Mouse (Mus musculus) forebrain, embryonic 13.5 days (tissue): ENCODE measurements around the gene Isoc2a. TPM values are rescaled to one million over a fixed set of nuclear protein-coding genes. Genes with fewer than 3 reads are reported as not detected.
A peak's percentile ranks its signal among the peaks of the same experiment; 100 is the strongest.

Source experiments
- ATAC-seq: fragments of 200-750 bp; cut with Nextera tagmentation; 2 replicates; pipeline ENCODE4 v1.8.0; 2017
- H3K27ac ChIP-seq: fragments of 300-500 bp; sonication (generic); 2 replicates; pipeline ENCODE4 v1.5.1; 2015; ENCODE audit warnings: inconsistent platforms, mild to moderate bottlenecking, moderate library complexity
- H3K27me3 ChIP-seq: fragments of 300-500 bp; sonication (generic); 2 replicates; pipeline ENCODE4 v1.6.1; 2015; ENCODE audit warnings: mild to moderate bottlenecking, inconsistent platforms
- H3K36me3 ChIP-seq: fragments of 300-500 bp; sonication (generic); 2 replicates; pipeline ENCODE4 v1.6.1; 2015; ENCODE audit warnings: mild to moderate bottlenecking, inconsistent platforms; ENCODE audit not compliant: poor library complexity, severe bottlenecking
- H3K4me1 ChIP-seq: fragments of 300-500 bp; sonication (generic); 2 replicates; pipeline ENCODE4 v1.6.1; 2015; ENCODE audit warnings: inconsistent platforms
- H3K4me2 ChIP-seq: fragments of 300-500 bp; sonication (generic); 2 replicates; pipeline ENCODE4 v1.6.1; 2015; ENCODE audit warnings: inconsistent platforms, mild to moderate bottlenecking, moderate library complexity
- H3K4me3 ChIP-seq: fragments of 300-500 bp; sonication (generic); 2 replicates; pipeline ENCODE4 v1.5.1; 2015; ENCODE audit warnings: mild to moderate bottlenecking, inconsistent platforms
- H3K9ac ChIP-seq: fragments of 300-500 bp; sonication (generic); 2 replicates; pipeline ENCODE4 v1.6.1; 2015; ENCODE audit warnings: mild to moderate bottlenecking, inconsistent platforms
- H3K9me3 ChIP-seq: fragments of 300-500 bp; sonication (generic); replicated peaks from 2 replicates; pipeline ENCODE4 v1.6.1; 2016; ENCODE audit warnings: inconsistent platforms
- WGBS: fragments of 180-500 bp; shearing (Covaris S2); methylation state at CpG from one replicate; pipeline ENCODE4 v1.1.7; 2015; 5-methylcytosine and 5-hydroxymethylcytosine counted together
- polyA plus RNA-seq: library from polyadenylated mRNA; unstranded; fragments of >200 nt; fragmentation: Nextera tagmentation; extraction: Ambion mirVana; gene quantifications from 2 replicates; pipeline ENCODE4 v1.2.1, GENCODE M21; 2015

The Isoc2a gene
- polyA plus RNA-seq, 1 experiment from 2014 or later, result 0.77 TPM

GRCm38 (mm10) chr7:4901171-4901570, 24.2 kb downstream of the Isoc2a start:
- Histone ChIP-seq H3K27me3 (peaks cover 15% of the 10 kb centered on the region; the same call in 1 of the 2 replicates), H3K27ac (no peak overlapping the region), H3K4me1 (peaks cover 11% of the 10 kb centered on the region), H3K36me3 (no peaks in the 10 kb centered on the region), H3K9me3 (no peaks in the 10 kb centered on the region), H3K4me3 (no peak overlapping the region), H3K9ac (no peak overlapping the region), H3K4me2 (no peak overlapping the region)
- no peak for ATAC-seq
- WGBS, result 49% methylated on average over 8 of the region's 8 CpGs

GRCm38 (mm10) chr7:4902404-4902803, 25.5 kb downstream of the Isoc2a start:
- peaks cover 20% of the 10 kb centered on the region for H3K4me1 ChIP-seq
- H3K36me3 ChIP-seq, result no peaks in the 10 kb centered on the region
- no peak overlapping the region for H3K9ac ChIP-seq
- ATAC-seq, result no peak
- WGBS, result 55% methylated on average over 9 of the region's 9 CpGs
- peaks cover 15% of the 10 kb centered on the region; the same call in 1 of the 2 replicates for H3K27me3 ChIP-seq
- H3K4me2 ChIP-seq, result no peak overlapping the region
- no peaks in the 10 kb centered on the region for H3K9me3 ChIP-seq
- no peak overlapping the region for H3K4me3 ChIP-seq
- no peak overlapping the region for H3K27ac ChIP-seq

GRCm38 (mm10) chr7:4906466-4906950, 29.6 kb downstream of the Isoc2a start, which contains the start of gene Gm36210:
Gm36210 (minus strand) TSS chr7:4906516.
- 0 out of 2 replicates have a peak within 1 kb of the TSS, but pooled peaks have one; percentile 9 for H3K9ac ChIP-seq

DNA sequence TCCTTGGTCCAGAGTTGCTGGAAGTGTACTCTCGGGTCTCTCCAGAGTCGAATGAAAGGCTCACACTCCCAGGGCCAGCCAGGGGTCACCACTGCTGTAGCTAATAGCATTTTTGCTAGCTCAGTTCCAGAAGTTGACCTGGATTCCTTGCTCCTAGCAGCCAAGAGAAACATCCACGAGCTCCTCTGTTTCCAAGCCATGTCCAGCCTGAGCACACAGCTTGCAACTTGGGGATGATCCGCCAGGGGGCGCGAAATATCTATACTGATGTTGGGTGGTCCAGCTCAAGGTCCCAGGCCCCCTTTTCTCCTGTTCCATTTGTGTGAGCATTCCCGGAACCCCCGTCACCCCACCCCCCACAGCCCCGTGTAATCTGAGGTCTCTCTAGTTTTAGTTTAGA, 34.6 kb downstream of the Isoc2a start:
- no peak for ATAC-seq
- no peak overlapping the region for H3K4me3 ChIP-seq
- 31% methylated on average over 9 of the region's 9 CpGs for WGBS
- H3K4me2 ChIP-seq, result no peak overlapping the region
- H3K27me3 ChIP-seq, result no peaks in the 10 kb centered on the region
- H3K9me3 ChIP-seq, result no peaks in the 10 kb centered on the region
- peaks cover 20% of the 10 kb centered on the region for H3K4me1 ChIP-seq
- no peaks in the 10 kb centered on the region for H3K36me3 ChIP-seq
- no peak overlapping the region for H3K9ac ChIP-seq
- no peak overlapping the region for H3K27ac ChIP-seq

More at GRCm38 (mm10) chr7:4906466-4906950, 29.6 kb downstream of the Isoc2a start, which contains the start of gene Gm36210:
- Histone ChIP-seq H3K4me3 (no peak within 1 kb of the TSS), H3K27ac (no peak within 1 kb of the TSS), H3K36me3 (no peaks in the 10 kb centered on the region), H3K9me3 (no peaks in the 10 kb centered on the region), H3K4me1 (peaks cover 10% of the 10 kb centered on the region), H3K27me3 (no peaks in the 10 kb centered on the region), H3K4me2 (no peak within 1 kb of the TSS)
- no peak for ATAC-seq
- 7% methylated on average over 10 of the region's 10 CpGs for WGBS

GRCm38 (mm10) chr7:4912248-4912647, 35.3 kb downstream of the Isoc2a start:
- Histone ChIP-seq H3K27ac (no peak overlapping the region), H3K9me3 (no peaks in the 10 kb centered on the region), H3K27me3 (no peaks in the 10 kb centered on the region), H3K36me3 (no peaks in the 10 kb centered on the region; the same call in 1 of the 2 replicates), H3K9ac (no peak overlapping the region), H3K4me2 (no peak overlapping the region), H3K4me3 (0 out of 2 replicates have a peak overlapping the region, but pooled peaks have one; percentile 3), H3K4me1 (peaks cover 20% of the 10 kb centered on the region)
- ATAC-seq, result no peak
- WGBS, result 73% methylated on average over 5 of the region's 5 CpGs

DNA sequence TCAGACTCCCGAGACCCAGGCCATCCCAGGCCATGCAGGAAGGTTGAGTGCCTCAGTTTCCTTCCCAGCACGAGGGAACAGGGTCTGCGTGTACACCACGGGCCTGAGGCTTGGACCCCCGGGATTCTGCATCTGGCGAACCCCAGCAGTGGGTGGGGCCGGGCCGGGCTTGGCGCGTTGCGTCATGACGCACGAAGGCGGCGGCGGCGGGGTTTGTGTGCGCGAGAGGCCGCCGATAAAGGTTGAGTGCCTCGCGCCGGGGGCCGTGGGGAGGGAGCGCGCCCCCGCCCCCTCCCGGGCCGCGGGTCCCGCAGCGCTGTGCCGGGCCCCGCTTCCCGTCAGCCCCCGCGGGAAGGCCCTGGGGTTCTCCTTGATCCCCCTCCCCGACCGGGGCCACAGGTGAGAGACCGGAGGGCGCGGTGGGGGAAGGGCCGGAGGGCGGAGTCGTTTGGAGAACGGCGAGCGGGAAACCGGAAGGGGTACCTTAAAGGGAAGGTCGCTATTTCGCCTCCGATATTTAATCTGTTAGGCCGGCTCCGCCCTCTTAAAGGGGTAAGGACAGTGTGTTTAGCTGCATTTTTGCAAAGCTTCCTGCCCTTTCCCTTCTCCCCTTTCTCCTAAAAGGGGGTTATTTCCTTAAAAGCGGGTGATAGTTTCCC, 38.2 kb downstream of the Isoc2a start, which contains the start of gene Zfp628:
Gene Zfp628 (plus strand): TSS at position 211 of the 659 bp plus-strand sequence.
- Histone ChIP-seq H3K27ac (peak within 1 kb of the TSS; percentile 97), H3K4me3 (peak within 1 kb of the TSS; percentile 66), H3K27me3 (no peaks in the 10 kb centered on the region), H3K4me2 (peak within 1 kb of the TSS; percentile 89), H3K4me1 (peaks cover 26% of the 10 kb centered on the region), H3K36me3 (peaks cover 29% of the 10 kb centered on the region), H3K9ac (peak within 1 kb of the TSS; percentile 88), H3K9me3 (no peaks in the 10 kb centered on the region)
- WGBS, result under 1% methylated on average over 50 of the region's 56 CpGs
- peak; percentile 90 for ATAC-seq

DNA sequence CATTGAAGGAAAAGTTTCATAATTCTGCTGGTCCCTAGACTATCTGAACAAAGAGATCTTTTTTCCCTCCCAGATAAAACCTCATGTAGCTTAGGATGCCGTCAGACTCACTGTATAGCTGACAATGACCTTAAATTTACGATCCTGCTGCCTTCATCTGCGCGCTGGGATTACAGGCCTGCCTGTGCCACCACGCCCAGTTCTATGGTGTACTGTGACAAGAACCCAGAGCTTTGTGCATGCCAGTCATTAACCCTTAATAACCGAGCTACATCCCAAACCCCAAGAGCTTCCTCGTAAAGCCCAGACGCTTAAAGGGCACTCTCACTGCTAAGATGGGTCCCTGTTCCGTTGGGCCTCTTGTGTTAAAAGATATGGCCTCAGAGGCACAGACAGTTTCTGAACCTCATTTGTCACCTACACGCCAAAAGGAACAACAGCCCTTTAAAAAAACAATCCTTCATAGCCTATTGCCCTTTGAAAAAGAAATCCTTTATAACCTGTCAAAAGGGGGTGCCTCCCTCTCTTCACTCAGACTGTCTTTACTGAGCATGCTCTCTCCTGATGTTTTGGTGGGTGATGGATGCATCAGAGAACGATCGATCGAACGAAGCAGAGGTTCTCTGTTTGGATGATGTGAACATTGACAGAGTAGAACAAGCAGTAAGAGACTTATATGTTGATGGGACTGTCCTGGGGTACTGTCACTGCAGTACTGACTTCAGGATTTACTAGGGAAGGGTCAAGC, 38.9 kb downstream of the Isoc2a start:
- ATAC-seq, result peak; percentile 59
- H3K9me3 ChIP-seq, result no peaks in the 10 kb centered on the region
- peak overlapping the region; percentile 89 for H3K4me2 ChIP-seq
- H3K4me1 ChIP-seq, result peaks cover 27% of the 10 kb centered on the region
- WGBS, result 23% methylated on average over 14 of the region's 14 CpGs
- peak overlapping the region; percentile 97 for H3K27ac ChIP-seq
- H3K4me3 ChIP-seq, result peak overlapping the region; percentile 66
- peak overlapping the region; percentile 88 for H3K9ac ChIP-seq
- H3K27me3 ChIP-seq, result no peaks in the 10 kb centered on the region
- H3K36me3 ChIP-seq, result peaks cover 36% of the 10 kb centered on the region

DNA sequence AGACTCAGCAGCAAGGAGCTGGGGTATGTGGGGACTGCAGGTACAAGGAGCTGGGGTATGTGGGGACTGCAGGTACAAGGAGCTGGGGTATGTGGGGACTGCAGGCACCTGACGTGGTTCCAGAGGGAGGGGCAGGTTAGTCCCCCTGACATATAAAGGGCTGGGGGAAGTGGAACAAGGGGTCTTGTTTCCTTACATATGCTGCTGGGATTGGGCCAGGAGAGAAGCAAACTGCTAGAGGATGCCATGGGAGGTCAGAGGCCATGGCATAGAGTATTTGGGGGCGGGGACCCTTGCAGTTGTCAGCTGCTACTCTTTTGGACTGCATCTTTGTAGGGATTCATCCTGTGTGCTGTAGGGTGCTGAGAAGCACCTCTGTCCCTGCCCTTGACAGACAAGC, 40.5 kb downstream of the Isoc2a start:
- ATAC-seq, result no peak
- Histone ChIP-seq H3K9me3 (no peaks in the 10 kb centered on the region), H3K4me3 (no peak overlapping the region), H3K4me1 (peaks cover 44% of the 10 kb centered on the region), H3K27ac (no peak overlapping the region), H3K27me3 (no peaks in the 10 kb centered on the region), H3K36me3 (peaks cover 43% of the 10 kb centered on the region), H3K9ac (no peak overlapping the region; the same call in 1 of the 2 replicates), H3K4me2 (no peak overlapping the region; the same call in 1 of the 2 replicates)
- 89% methylated on average over 2 of the region's 2 CpGs for WGBS

GRCm38 (mm10) chr7:4918681-4919080, 41.7 kb downstream of the Isoc2a start:
- no peak overlapping the region for H3K9ac ChIP-seq
- peaks cover 55% of the 10 kb centered on the region for H3K4me1 ChIP-seq
- no peak for ATAC-seq
- H3K36me3 ChIP-seq, result peaks cover 43% of the 10 kb centered on the region
- no peak overlapping the region for H3K4me2 ChIP-seq
- H3K27ac ChIP-seq, result no peak overlapping the region
- no peaks in the 10 kb centered on the region for H3K27me3 ChIP-seq
- 92% methylated on average over 15 of the region's 15 CpGs for WGBS
- H3K9me3 ChIP-seq, result no peaks in the 10 kb centered on the region
- H3K4me3 ChIP-seq, result no peak overlapping the region

DNA sequence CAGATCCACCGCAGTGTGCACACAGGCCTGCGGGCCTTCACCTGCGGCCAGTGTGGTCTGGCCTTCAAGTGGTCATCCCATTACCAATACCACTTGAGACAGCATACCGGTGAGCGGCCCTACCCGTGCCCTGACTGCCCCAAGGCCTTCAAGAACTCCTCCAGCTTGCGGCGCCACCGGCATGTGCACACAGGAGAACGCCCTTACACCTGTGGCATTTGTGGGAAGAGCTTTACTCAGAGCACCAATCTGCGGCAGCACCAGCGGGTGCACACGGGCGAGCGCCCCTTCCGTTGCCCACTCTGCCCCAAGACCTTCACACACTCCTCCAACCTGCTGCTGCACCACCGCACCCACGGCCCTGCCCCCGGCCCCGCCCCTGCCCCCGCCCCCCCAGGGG, 42.1 kb downstream of the Isoc2a start:
- Histone ChIP-seq H3K9me3 (no peaks in the 10 kb centered on the region), H3K36me3 (peaks cover 43% of the 10 kb centered on the region), H3K9ac (no peak overlapping the region), H3K4me2 (no peak overlapping the region), H3K4me1 (peaks cover 59% of the 10 kb centered on the region), H3K27ac (no peak overlapping the region), H3K27me3 (no peaks in the 10 kb centered on the region), H3K4me3 (no peak overlapping the region)
- ATAC-seq, result no peak
- WGBS, result 80% methylated on average over 21 of the region's 21 CpGs

DNA sequence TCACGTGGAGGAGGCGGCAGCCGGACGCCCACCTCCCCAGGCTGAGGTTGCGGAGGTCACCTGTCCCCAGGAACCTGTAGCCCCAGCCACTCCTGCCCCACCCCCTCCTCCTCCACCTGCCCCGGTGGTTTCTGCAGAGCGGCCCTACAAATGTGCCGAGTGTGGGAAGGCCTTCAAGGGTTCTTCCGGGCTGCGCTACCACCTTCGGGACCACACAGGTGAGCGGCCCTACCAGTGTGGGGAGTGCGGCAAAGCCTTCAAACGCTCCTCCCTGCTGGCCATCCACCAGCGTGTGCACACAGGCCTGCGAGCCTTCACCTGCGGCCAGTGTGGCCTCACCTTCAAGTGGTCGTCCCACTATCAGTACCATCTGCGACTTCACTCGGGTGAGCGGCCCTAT, 43.0 kb downstream of the Isoc2a start:
- no peak overlapping the region for H3K4me2 ChIP-seq
- WGBS, result 88% methylated on average over 21 of the region's 21 CpGs
- ATAC-seq, result no peak
- peaks cover 64% of the 10 kb centered on the region for H3K4me1 ChIP-seq
- no peak overlapping the region for H3K9ac ChIP-seq
- H3K4me3 ChIP-seq, result no peak overlapping the region
- H3K27me3 ChIP-seq, result no peaks in the 10 kb centered on the region
- peaks cover 43% of the 10 kb centered on the region for H3K36me3 ChIP-seq
- no peaks in the 10 kb centered on the region for H3K9me3 ChIP-seq
- no peak overlapping the region for H3K27ac ChIP-seq

DNA sequence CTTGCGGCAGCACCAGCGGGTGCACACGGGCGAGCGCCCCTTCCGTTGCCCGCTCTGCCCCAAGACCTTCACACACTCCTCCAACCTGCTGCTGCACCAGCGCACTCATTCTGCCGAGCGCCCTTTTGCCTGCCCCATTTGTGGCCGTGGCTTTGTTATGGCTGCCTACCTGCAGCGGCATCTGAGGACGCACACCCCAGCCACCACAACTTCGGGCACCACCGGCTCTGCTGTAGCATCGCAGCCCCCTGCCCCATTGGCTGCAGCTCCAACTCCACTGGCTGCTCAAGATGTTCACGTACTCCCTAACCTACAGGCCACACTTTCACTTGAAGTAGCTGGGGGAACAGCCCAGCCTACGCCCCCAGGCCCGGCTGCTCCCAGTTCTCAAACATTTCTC, 43.5 kb downstream of the Isoc2a start:
- H3K36me3 ChIP-seq, result peaks cover 43% of the 10 kb centered on the region
- no peaks in the 10 kb centered on the region for H3K27me3 ChIP-seq
- H3K9me3 ChIP-seq, result no peaks in the 10 kb centered on the region
- peaks cover 69% of the 10 kb centered on the region for H3K4me1 ChIP-seq
- H3K9ac ChIP-seq, result peak overlapping the region; percentile 73; the same call in 1 of the 2 replicates
- H3K27ac ChIP-seq, result peak overlapping the region; percentile 99; the same call in 1 of the 2 replicates
- 87% methylated on average over 19 of the region's 19 CpGs for WGBS
- H3K4me3 ChIP-seq, result no peak overlapping the region
- H3K4me2 ChIP-seq, result no peak overlapping the region
- no peak for ATAC-seq
